ENCODE assay signal across 30 mouse cellular contexts in the genomic region with DNA sequence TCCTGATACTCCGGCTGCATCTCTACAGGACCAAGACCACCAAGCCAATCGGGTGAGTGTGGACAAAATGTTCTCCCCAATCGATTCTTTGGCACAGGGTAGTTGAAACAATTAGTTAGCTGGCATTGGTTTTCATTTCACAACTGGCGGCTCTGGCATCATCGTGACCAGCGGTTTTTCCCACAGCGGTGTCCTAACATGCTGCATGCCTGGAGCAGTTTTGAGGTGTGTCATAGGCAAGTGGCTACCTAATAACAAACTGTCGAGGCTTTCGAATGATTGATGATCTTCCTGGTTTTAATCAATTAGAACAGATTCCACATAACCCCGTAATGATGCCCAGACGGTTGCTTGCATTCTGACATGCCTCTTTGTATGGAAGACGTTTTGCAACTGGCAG. TPM values are rescaled to one million over a fixed set of nuclear protein-coding genes. Genes with fewer than 3 reads are reported as not detected.
DNase-seq lines count a peak whose midpoint lies in the region; ATAC-seq and TF ChIP-seq lines count a peak whose summit lies in the region.
"Had no signal": no experiment of that assay in that cellular context is flagged by ENCODE, and none has a peak within 500 bp of the region (broad histone marks: within the 10 kb centered on the region; RNA-seq: fewer than 3 reads in every experiment).

No protein-coding gene starts in this region.

- in situ Hi-C loops in Patski (cut with MboI; ENCODE audit: low pct_unique_long_range_greater_than_20kb): no loop called here

- H3K9ac ChIP-seq in hindbrain, embryonic 13.5 days: no peak overlapping the region
- no peak overlapping the region for H3K9ac ChIP-seq in hindbrain, postnatal 0 days (replicated peaks; ENCODE audit: low read length)
- H3K9ac ChIP-seq: forebrain, embryonic 13.5 days; limb, embryonic 12.5 days; liver, postnatal 0 days; neural tube, embryonic 13.5 days had no signal

- no peaks in the 10 kb centered on the region for H3K36me3 ChIP-seq in hindbrain, embryonic 13.5 days
- H3K36me3 ChIP-seq in hindbrain, postnatal 0 days (ENCODE audit: insufficient read depth, low read length): no peaks in the 10 kb centered on the region
- H3K36me3 ChIP-seq: embryonic facial prominence, embryonic 10.5 days; limb, embryonic 12.5 days; neural tube, embryonic 13.5 days had no signal

- H3K27me3 ChIP-seq in hindbrain, embryonic 13.5 days: no peaks in the 10 kb centered on the region
- no peaks in the 10 kb centered on the region for H3K27me3 ChIP-seq in hindbrain, postnatal 0 days (ENCODE audit: insufficient read depth, low read length)
- no peaks in the 10 kb centered on the region for H3K27me3 ChIP-seq in Patski
- H3K27me3 ChIP-seq: forebrain, embryonic 13.5 days; limb, embryonic 12.5 days; neural tube, embryonic 13.5 days had no signal

- 0 out of 2 replicates have a peak, but pooled peaks cover 3% of the 10 kb centered on the region for H3K9me3 ChIP-seq in hindbrain, embryonic 13.5 days
- H3K9me3 ChIP-seq in hindbrain, postnatal 0 days (ENCODE audit: low read length): no peaks in the 10 kb centered on the region
- H3K9me3 ChIP-seq: embryonic facial prominence, embryonic 10.5 days; limb, embryonic 12.5 days had no signal

- H3K4me1 ChIP-seq in hindbrain, embryonic 13.5 days (replicated peaks): peaks cover 23% of the 10 kb centered on the region
- H3K4me1 ChIP-seq in hindbrain, postnatal 0 days (ENCODE audit: insufficient read depth, low read length): no peaks in the 10 kb centered on the region; the same call in 1 of the 2 replicates
- H3K4me1 ChIP-seq: embryonic facial prominence, embryonic 10.5 days had no signal

- POLR2A ChIA-PET in Patski (lab: Charles Lee): interaction anchor here (1.0 to 2.1 kb wide), 2 partner anchors 35 to 87 kb away, joined by 3 to 10 read pairs; no protein-coding TSS in a partner anchor

- no peak overlapping the region for H3K4me2 ChIP-seq in hindbrain, embryonic 13.5 days
- H3K4me2 ChIP-seq in hindbrain, postnatal 0 days (ENCODE audit: low read depth, low read length): no peak overlapping the region
- H3K4me2 ChIP-seq: forebrain, embryonic 13.5 days; limb, embryonic 12.5 days; liver, embryonic 11.5 days; neural tube, embryonic 13.5 days had no signal

- ATAC-seq in hindbrain, embryonic 13.5 days (ENCODE audit: low FRiP score): no peak
- ATAC-seq in hindbrain, postnatal 0 days: no peak
- ATAC-seq in Patski: peak; percentile 33
- ATAC-seq: forebrain, embryonic 13.5 days; liver, postnatal 0 days; lung, postnatal 0 days had no signal

- no peak overlapping the region for H3K4me3 ChIP-seq in hindbrain, embryonic 13.5 days
- H3K4me3 ChIP-seq in hindbrain, postnatal 0 days (ENCODE audit: low read length): no peak overlapping the region
- H3K4me3 ChIP-seq: embryonic facial prominence, embryonic 10.5 days; forebrain, embryonic 13.5 days; layer of hippocampus, adult 2 months; limb, embryonic 12.5 days; myocyte; neural tube, embryonic 13.5 days had no signal

- no peak for TF ChIP-seq CTCF in hindbrain, postnatal 0 days (IDR thresholded peaks at IDR 0.05; ENCODE audit: low read depth)
- TF ChIP-seq CTCF in Patski (IDR thresholded peaks at IDR 0.05): no peak

- peak overlapping the region; percentile 53 for H3K27ac ChIP-seq in hindbrain, embryonic 13.5 days
- no peak overlapping the region for H3K27ac ChIP-seq in hindbrain, postnatal 0 days
- H3K27ac ChIP-seq: embryonic facial prominence, embryonic 10.5 days; forebrain, embryonic 13.5 days; layer of hippocampus, adult 2 months; limb, embryonic 12.5 days; neural tube, embryonic 13.5 days had no signal

- CTCF ChIA-PET in Patski (lab: Charles Lee): interaction anchor here (0.6 to 0.8 kb wide), 3 partner anchors 9 to 487 kb away, joined by 3 to 4 read pairs (median 3); no protein-coding TSS in a partner anchor

- WGBS in hindbrain, embryonic 13.5 days: 76% methylated on average over 12 of the region's 12 CpGs
- WGBS in hindbrain, postnatal 0 days: 78% methylated on average over 12 of the region's 12 CpGs

- no peak for DNase-seq in hindbrain, postnatal 0 days (ENCODE audit: low spot score)
- no peak for DNase-seq in Patski (ENCODE audit: low read depth, low spot score)
- peak; percentile 85 for DNase-seq in fat pad, adult 2 months (ENCODE audit: extremely low read depth, low read depth, low spot score)
- DNase-seq in retina, embryonic 14.5 days (ENCODE audit: low spot score): no peak
- DNase-seq in kidney, postnatal 14 days: no peak
- DNase-seq in urinary bladder, postnatal 10 days (ENCODE audit: low spot score): no peak
- DNase-seq: cerebellum, adult 9-10 months; gastrocnemius, postnatal 36 days; kidney, adult 2 months; kidney, postnatal 25 days; layer of hippocampus, postnatal 36 days; liver, postnatal 0 days; midbrain, embryonic 14.5 days; right cerebral cortex, postnatal 4 days; thymus, postnatal 14 days had no signal

RNA-seq across cellular contexts. Expression of a gene that starts 27.6 kb away (rescaled TPM):
- not detected in 2 replicates for polyA plus RNA-seq in hindbrain, embryonic 13.5 days (2015; fragmentation: Nextera tagmentation; extraction: Ambion mirVana)
- not detected in 2 replicates for total RNA-seq in hindbrain, postnatal 0 days (2014; rRNA removed)
- polyA plus RNA-seq in hindbrain, postnatal 0 days (2015; fragmentation: Nextera tagmentation; extraction: Ambion mirVana): not detected in 2 replicates
- polyA plus RNA-seq in Patski (2021): 0.05 TPM
- total RNA-seq: hematopoietic stem cell, adult 5-6 weeks; layer of hippocampus, adult 2 months; layer of hippocampus, postnatal 36 days; left cerebral cortex, postnatal 14 days had no signal
- polyA plus RNA-seq: brain, embryonic 14.5 days; embryonic facial prominence, embryonic 10.5 days; forebrain, embryonic 13.5 days; heart, postnatal 0 days; intestine, embryonic 14.5 days; limb, embryonic 12.5 days; liver, embryonic 11.5 days; liver, postnatal 0 days; lung, postnatal 0 days; midbrain, embryonic 14.5 days; myocyte; neural tube, embryonic 13.5 days; stomach, embryonic 14.5 days had no signal
